Mouse (Mus musculus): ENCODE measurements around the gene Synpo2. TPM values are rescaled to one million over a fixed set of nuclear protein-coding genes. Genes with fewer than 3 reads are reported as not detected.

The Synpo2 gene
- polyA plus RNA-seq, 1 experiment, result 0.29 TPM

DNA sequence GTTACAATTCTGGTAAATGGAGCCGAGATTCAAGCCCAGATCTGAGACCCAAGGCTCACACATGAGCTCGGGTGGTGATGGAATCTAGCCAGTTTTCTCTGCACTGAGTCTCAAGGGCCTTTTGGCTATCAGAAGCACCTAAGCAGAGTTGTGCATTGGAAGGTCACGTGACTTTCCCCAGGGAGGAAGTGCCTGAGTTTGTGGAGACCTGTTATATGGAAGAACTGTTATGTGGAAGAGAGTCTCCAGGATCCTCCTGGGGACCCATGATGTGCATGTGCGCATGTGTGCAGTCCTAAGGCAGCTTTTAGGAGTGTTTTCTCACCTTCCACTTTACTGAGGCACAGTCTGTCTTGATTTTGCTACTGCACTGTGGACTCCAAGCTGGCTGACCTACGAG lies 63.8 kb downstream of the Synpo2 start:
- Histone ChIP-seq H3K4me1 (ENCODE audit: control insufficient read depth, insufficient read depth, low read length) (no peaks in the 10 kb centered on the region), H3K27ac (ENCODE audit: insufficient read depth, low read depth, low read length) (no peak overlapping the region), H3K4me3 (ENCODE audit: insufficient read depth, low read length) (no peak overlapping the region)
- TF ChIP-seq CTCF (IDR thresholded peaks at IDR 0.05; ENCODE audit: low read depth, low read length) (no peak), POLR2A (IDR thresholded peaks at IDR 0.05; ENCODE audit: borderline replicate concordance, low read depth, low read length) (no peak)

DNA sequence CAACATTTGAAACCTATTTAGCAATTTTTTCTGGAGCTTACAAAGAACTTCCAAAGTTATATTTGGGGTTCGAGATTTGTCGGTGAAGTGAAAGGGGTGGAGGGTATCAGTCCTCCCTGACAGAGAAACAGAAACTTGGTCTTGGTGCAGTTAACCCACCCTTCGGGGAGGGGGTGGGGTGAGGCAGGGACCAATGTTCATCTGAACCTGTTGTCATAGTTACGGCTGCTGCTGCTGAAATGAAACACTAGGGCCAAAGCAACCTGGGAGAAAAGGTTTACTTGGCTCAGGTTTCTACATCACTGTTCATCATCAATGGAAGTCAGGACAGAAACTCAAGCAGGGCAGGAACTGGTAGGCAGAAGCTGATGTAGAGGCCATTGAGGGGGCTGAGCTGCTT lies 66.6 kb downstream of the Synpo2 start:
- no peak overlapping the region for H3K4me3 ChIP-seq (ENCODE audit: insufficient read depth, low read length)
- no peaks in the 10 kb centered on the region for H3K4me1 ChIP-seq (ENCODE audit: control insufficient read depth, insufficient read depth, low read length)
- H3K27ac ChIP-seq (ENCODE audit: insufficient read depth, low read depth, low read length), result no peak overlapping the region
- TF ChIP-seq CTCF (IDR thresholded peaks at IDR 0.05; ENCODE audit: low read depth, low read length) (no peak), POLR2A (IDR thresholded peaks at IDR 0.05; ENCODE audit: borderline replicate concordance, low read depth, low read length) (no peak)

GRCm38 (mm10) chr3:123168815-123169214 lies 67.1 kb downstream of the Synpo2 start:
- no peaks in the 10 kb centered on the region for H3K4me1 ChIP-seq (ENCODE audit: control insufficient read depth, insufficient read depth, low read length)
- no peak overlapping the region for H3K27ac ChIP-seq (ENCODE audit: insufficient read depth, low read depth, low read length)
- TF ChIP-seq POLR2A (IDR thresholded peaks at IDR 0.05; ENCODE audit: borderline replicate concordance, low read depth, low read length), result no peak
- TF ChIP-seq CTCF (IDR thresholded peaks at IDR 0.05; ENCODE audit: low read depth, low read length), result peak; percentile 56
- H3K4me3 ChIP-seq (ENCODE audit: insufficient read depth, low read length), result no peak overlapping the region

- H3K4me1 ChIP-seq (ENCODE audit: control insufficient read depth, insufficient read depth, low read length), result no peaks in the 10 kb centered on the region
- no peak for TF ChIP-seq POLR2A (IDR thresholded peaks at IDR 0.05; ENCODE audit: borderline replicate concordance, low read depth, low read length)
- TF ChIP-seq CTCF (IDR thresholded peaks at IDR 0.05; ENCODE audit: low read depth, low read length), result no peak
These were observed 69.5 kb downstream of the Synpo2 start for GRCm38 (mm10) chr3:123166450-123166849.

GRCm38 (mm10) chr3:123164183-123164582 lies 71.8 kb downstream of the Synpo2 start:
- TF ChIP-seq CTCF (IDR thresholded peaks at IDR 0.05; ENCODE audit: low read depth, low read length), result no peak
- no peak for TF ChIP-seq POLR2A (IDR thresholded peaks at IDR 0.05; ENCODE audit: borderline replicate concordance, low read depth, low read length)
- Histone ChIP-seq H3K4me3 (ENCODE audit: insufficient read depth, low read length) (no peak overlapping the region), H3K27ac (ENCODE audit: insufficient read depth, low read depth, low read length) (no peak overlapping the region), H3K4me1 (ENCODE audit: control insufficient read depth, insufficient read depth, low read length) (no peaks in the 10 kb centered on the region)

More at GRCm38 (mm10) chr3:123166450-123166849, 69.5 kb downstream of the Synpo2 start:
- no peak overlapping the region for H3K27ac ChIP-seq (ENCODE audit: insufficient read depth, low read depth, low read length)
- no peak overlapping the region for H3K4me3 ChIP-seq (ENCODE audit: insufficient read depth, low read length)

DNA sequence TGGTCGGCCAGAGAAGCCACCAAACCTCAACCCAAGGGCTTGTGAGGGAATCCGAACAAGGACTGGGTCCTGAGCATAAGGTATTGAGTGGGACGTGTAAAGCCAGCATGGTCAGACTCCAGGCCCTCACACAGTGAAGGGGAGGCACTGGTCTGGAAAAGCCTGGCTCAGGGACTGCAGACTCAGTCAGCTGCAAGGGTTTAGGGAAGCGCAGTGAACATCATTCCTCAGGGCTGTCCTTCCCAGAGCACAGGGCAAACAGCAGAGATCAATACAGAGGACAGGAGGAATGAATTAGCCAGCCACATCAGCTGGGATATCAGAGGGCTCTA lies 72.8 kb downstream of the Synpo2 start:
- Histone ChIP-seq H3K27ac (ENCODE audit: insufficient read depth, low read depth, low read length) (no peak overlapping the region), H3K4me3 (ENCODE audit: insufficient read depth, low read length) (no peak overlapping the region), H3K4me1 (ENCODE audit: control insufficient read depth, insufficient read depth, low read length) (no peaks in the 10 kb centered on the region)
- TF ChIP-seq POLR2A (IDR thresholded peaks at IDR 0.05; ENCODE audit: borderline replicate concordance, low read depth, low read length), result no peak
- no peak for TF ChIP-seq CTCF (IDR thresholded peaks at IDR 0.05; ENCODE audit: low read depth, low read length)

GRCm38 (mm10) chr3:123162289-123163191 lies 73.4 kb downstream of the Synpo2 start:
- H3K4me3 ChIP-seq (ENCODE audit: insufficient read depth, low read length), result no peak overlapping the region
- no peak for TF ChIP-seq CTCF (IDR thresholded peaks at IDR 0.05; ENCODE audit: low read depth, low read length)
- TF ChIP-seq POLR2A (IDR thresholded peaks at IDR 0.05; ENCODE audit: borderline replicate concordance, low read depth, low read length), result no peak
- no peak overlapping the region for H3K27ac ChIP-seq (ENCODE audit: insufficient read depth, low read depth, low read length)
- H3K4me1 ChIP-seq (ENCODE audit: control insufficient read depth, insufficient read depth, low read length), result no peaks in the 10 kb centered on the region

DNA sequence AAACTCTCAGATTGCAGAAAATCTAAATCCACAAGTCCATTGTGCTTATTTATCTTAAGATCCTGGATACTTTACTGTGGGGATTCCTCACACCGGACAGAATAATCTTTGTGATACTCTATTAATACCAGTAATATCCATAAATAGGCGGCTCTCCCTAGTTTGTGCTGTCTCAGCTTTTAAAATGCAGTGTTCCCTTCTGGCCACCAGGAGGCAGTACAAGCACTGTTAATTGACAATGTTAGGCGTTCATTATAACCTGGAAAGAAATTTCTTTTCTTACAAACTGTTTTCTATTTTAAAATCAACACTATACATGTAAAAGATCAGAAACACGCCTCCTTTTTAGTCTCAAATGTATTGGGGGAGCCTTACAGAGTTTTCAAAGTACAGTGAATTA lies 75.2 kb downstream of the Synpo2 start:
- Histone ChIP-seq H3K4me1 (ENCODE audit: control insufficient read depth, insufficient read depth, low read length) (no peaks in the 10 kb centered on the region), H3K27ac (ENCODE audit: insufficient read depth, low read depth, low read length) (no peak overlapping the region), H3K4me3 (ENCODE audit: insufficient read depth, low read length) (no peak overlapping the region)
- no peak for TF ChIP-seq POLR2A (IDR thresholded peaks at IDR 0.05; ENCODE audit: borderline replicate concordance, low read depth, low read length)
- TF ChIP-seq CTCF (IDR thresholded peaks at IDR 0.05; ENCODE audit: low read depth, low read length), result no peak

DNA sequence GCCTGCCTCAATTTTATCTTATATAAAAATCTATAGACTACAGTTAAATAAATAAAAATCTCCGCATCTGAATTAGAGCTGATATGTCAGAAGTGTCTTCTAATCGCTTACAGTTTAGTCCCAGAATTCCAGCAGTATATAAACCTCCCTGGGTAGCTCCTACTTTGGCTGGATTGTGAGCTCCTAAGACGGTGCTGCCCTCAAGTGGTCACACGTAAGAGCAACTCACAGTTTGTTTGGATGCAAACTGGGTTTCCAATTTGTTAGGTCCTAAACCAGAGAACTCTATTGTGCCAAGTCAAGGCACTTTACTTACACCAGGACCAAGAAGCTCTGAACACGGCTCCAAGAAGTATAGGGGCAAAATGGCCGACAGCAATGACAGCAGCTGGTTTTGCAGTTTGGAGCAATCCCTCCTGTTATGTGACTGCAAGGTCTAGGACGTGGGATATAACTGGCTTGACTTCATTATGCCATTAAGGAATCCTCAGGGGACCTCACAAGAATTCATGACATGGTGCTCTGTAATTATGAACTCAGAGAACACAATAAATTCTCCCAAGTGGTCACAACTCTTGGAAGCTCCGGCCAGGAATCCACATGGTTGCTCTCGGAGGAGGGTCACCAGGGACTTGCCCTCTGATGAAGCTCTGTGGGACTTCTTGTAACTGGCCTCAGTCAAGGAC lies 76.7 kb downstream of the Synpo2 start:
- Histone ChIP-seq H3K4me3 (ENCODE audit: insufficient read depth, low read length) (no peak overlapping the region), H3K27ac (ENCODE audit: insufficient read depth, low read depth, low read length) (no peak overlapping the region), H3K4me1 (ENCODE audit: control insufficient read depth, insufficient read depth, low read length) (no peaks in the 10 kb centered on the region)
- no peak for TF ChIP-seq POLR2A (IDR thresholded peaks at IDR 0.05; ENCODE audit: borderline replicate concordance, low read depth, low read length)
- TF ChIP-seq CTCF (IDR thresholded peaks at IDR 0.05; ENCODE audit: low read depth, low read length), result peak; percentile 25; the same call in 1 of the 2 replicates

GRCm38 (mm10) chr3:123158579-123158978 lies 77.4 kb downstream of the Synpo2 start:
- no peak for TF ChIP-seq POLR2A (IDR thresholded peaks at IDR 0.05; ENCODE audit: borderline replicate concordance, low read depth, low read length)
- peak; percentile 33; the same call in 1 of the 2 replicates for TF ChIP-seq CTCF (IDR thresholded peaks at IDR 0.05; ENCODE audit: low read depth, low read length)
- no peaks in the 10 kb centered on the region for H3K4me1 ChIP-seq (ENCODE audit: control insufficient read depth, insufficient read depth, low read length)
- H3K4me3 ChIP-seq (ENCODE audit: insufficient read depth, low read length), result no peak overlapping the region
- H3K27ac ChIP-seq (ENCODE audit: insufficient read depth, low read depth, low read length), result no peak overlapping the region

Data from bone marrow macrophage, adult 2 months (primary cell).